Mouse (Mus musculus): ENCODE data around the gene Ubr2. TPM values are rescaled to one million over a fixed set of nuclear protein-coding genes. Genes with fewer than 3 reads are reported as not detected.

Ubr2 gene
- 22.2 and 22.9 TPM in 2 replicates for polyA plus RNA-seq (2016; fragmentation: Nextera tagmentation; extraction: Ambion mirVana)

DNA sequence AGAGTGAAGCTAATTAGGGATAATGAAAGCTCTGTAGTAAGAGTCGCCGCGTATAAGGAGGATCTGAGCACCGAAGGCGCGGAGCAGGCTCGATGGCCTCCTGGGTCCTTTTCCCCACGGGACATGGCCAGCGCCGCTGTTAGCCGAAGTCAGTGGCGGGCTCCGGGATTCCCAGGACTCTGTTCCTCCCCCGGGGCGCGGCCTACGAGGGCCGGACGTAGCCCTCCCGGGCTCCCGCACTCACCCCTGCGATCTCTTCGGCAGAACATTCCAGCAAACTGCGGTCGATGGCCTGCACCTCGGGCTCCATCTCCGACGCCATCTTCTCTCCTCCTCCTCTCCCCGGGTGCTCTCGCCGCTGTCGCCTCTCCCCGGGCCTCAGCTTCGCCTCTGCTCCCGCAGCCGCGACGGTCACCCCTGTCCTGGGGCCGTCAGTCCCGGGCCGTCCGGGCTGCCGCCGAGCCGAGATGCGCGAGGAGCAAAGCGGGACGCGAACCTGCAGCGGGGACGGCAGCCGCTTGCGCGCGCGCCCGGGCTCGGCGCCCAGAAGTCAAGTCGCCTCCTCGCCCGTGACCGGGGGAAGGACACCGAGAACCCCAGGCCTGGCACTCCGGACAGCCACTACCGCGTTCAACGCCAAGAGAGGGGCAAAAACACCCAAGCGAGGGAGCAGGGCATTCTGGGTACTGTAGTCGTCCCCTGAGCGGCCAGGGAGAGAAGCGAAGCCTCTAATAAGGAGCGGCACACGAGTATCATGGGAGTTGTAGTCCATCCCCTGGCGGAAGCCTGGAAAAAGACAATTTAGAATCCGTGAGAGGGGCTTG is at the start of gene Ubr2:
TSS of gene Ubr2 (minus strand) at position 659 of the 824 bp plus-strand sequence.
- under 1% methylated on average over 76 of the region's 77 CpGs for WGBS
- Histone ChIP-seq H3K27ac (peak within 1 kb of the TSS; percentile 95), H3K36me3 (peaks cover 11% of the 10 kb centered on the region), H3K27me3 (no peaks in the 10 kb centered on the region; the same call in 1 of the 2 replicates), H3K4me1 (replicated peaks) (peaks cover 17% of the 10 kb centered on the region), H3K9me3 (no peaks in the 10 kb centered on the region), H3K9ac (replicated peaks) (peak within 1 kb of the TSS; percentile 94), H3K4me3 (replicated peaks) (peak within 1 kb of the TSS; percentile 93), H3K4me2 (peak within 1 kb of the TSS; percentile 86)
- peak; percentile 93 for ATAC-seq (ENCODE audit: insufficient number of reproducible peaks, insufficient read depth, low FRiP score, low TSS enrichment, low read depth)

DNA sequence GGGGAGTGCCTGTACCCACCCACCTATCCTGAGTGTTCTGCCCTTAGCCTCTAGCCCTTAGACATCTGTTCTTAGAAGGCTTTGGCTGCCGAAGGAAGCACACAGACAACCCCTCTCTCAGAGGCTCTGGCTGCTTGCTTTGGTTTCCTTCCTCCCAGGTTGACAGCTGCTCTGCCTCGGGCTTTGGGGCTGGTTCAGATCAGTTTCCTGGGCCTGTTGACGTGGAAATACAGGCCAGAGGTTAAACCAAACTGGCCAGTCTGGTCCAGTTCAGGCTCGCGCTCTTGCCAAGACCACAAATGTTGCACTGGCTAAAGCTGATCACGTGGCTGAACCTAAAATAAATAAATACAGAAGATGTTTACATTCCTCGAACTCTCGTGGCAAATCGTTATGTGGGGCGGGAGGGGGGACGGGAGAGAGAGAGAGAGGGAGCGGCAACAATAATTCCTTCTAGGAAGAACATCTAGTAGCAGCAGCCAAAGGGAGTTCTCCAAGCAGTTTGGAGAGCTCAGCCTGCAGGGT is 49.5 kb upstream of the Ubr2 start:
- no peaks in the 10 kb centered on the region for H3K27me3 ChIP-seq
- no peak overlapping the region for H3K9ac ChIP-seq (replicated peaks)
- no peaks in the 10 kb centered on the region for H3K36me3 ChIP-seq
- H3K27ac ChIP-seq, result no peak overlapping the region
- 41% methylated on average over 12 of the region's 12 CpGs for WGBS
- H3K4me2 ChIP-seq, result peak overlapping the region; percentile 23; the same call in 1 of the 2 replicates
- H3K4me3 ChIP-seq (replicated peaks), result no peak overlapping the region
- no peak for ATAC-seq (ENCODE audit: insufficient number of reproducible peaks, insufficient read depth, low FRiP score, low TSS enrichment, low read depth)
- no peaks in the 10 kb centered on the region for H3K4me1 ChIP-seq (replicated peaks)
- peaks cover 7% of the 10 kb centered on the region for H3K9me3 ChIP-seq

DNA sequence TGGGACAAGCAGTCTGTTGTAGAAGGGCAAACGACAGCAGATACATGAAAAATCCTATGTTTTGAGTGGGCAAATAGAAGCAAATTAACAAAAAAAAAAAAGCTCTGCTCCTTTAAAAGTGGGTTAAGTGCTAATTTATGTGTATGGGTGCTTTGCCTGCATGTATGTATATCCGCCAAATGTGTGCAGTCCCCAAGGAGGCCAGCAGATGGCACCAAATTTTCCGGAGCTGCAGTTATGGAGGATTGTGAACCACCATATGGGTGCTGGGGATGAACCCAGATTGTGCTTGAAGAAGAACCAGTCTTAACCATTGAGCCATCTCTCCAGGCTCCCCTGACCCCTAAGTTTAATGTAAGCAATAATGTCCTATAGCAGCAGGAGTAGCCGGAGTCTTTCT is 47.6 kb upstream of the Ubr2 start:
- ATAC-seq (ENCODE audit: insufficient number of reproducible peaks, insufficient read depth, low FRiP score, low TSS enrichment, low read depth), result no peak
- peaks cover 7% of the 10 kb centered on the region for H3K9me3 ChIP-seq
- no peaks in the 10 kb centered on the region for H3K27me3 ChIP-seq
- H3K4me2 ChIP-seq, result no peak overlapping the region
- H3K4me3 ChIP-seq (replicated peaks), result no peak overlapping the region
- 98% methylated on average over 4 of the region's 4 CpGs for WGBS
- H3K27ac ChIP-seq, result no peak overlapping the region
- H3K9ac ChIP-seq (replicated peaks), result no peak overlapping the region
- no peaks in the 10 kb centered on the region for H3K36me3 ChIP-seq
- H3K4me1 ChIP-seq (replicated peaks), result no peaks in the 10 kb centered on the region

DNA sequence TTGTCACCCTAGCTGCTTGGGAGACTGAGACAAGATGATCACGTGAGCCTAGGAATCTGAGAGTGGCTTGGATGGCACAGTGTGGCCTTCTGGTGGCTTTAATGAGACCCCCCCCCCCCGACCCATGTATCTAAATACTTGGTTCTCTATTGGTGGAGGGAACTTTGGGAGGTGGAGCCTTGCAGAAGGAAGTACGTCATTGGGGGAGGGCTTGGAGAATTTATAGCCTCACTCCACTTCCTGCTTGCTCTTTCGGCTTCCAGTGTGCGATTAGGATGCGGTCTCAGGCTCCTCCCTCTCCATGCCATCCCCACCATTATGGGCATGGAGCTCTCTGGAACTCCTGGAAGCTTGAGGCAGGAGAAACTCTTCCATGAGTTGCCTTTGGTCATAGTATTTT is 46.1 kb upstream of the Ubr2 start:
- Histone ChIP-seq H3K4me1 (replicated peaks) (no peaks in the 10 kb centered on the region), H3K9me3 (peaks cover 7% of the 10 kb centered on the region), H3K36me3 (no peaks in the 10 kb centered on the region), H3K9ac (replicated peaks) (no peak overlapping the region), H3K4me3 (replicated peaks) (no peak overlapping the region), H3K27me3 (no peaks in the 10 kb centered on the region), H3K4me2 (no peak overlapping the region), H3K27ac (no peak overlapping the region)
- 76% methylated on average over 6 of the region's 6 CpGs for WGBS
- ATAC-seq (ENCODE audit: insufficient number of reproducible peaks, insufficient read depth, low FRiP score, low TSS enrichment, low read depth), result no peak

- Histone ChIP-seq H3K27me3 (no peaks in the 10 kb centered on the region), H3K4me2 (no peak overlapping the region), H3K36me3 (no peaks in the 10 kb centered on the region), H3K4me3 (replicated peaks) (no peak overlapping the region), H3K4me1 (replicated peaks) (no peaks in the 10 kb centered on the region), H3K27ac (no peak overlapping the region), H3K9me3 (peaks cover 7% of the 10 kb centered on the region), H3K9ac (replicated peaks) (no peak overlapping the region)
- ATAC-seq (ENCODE audit: insufficient number of reproducible peaks, insufficient read depth, low FRiP score, low TSS enrichment, low read depth), result no peak
- 86% methylated on average over 7 of the region's 7 CpGs for WGBS
Observed at GRCm38 (mm10) chr17:47055121-47055520, 44.8 kb upstream of the Ubr2 start.

DNA sequence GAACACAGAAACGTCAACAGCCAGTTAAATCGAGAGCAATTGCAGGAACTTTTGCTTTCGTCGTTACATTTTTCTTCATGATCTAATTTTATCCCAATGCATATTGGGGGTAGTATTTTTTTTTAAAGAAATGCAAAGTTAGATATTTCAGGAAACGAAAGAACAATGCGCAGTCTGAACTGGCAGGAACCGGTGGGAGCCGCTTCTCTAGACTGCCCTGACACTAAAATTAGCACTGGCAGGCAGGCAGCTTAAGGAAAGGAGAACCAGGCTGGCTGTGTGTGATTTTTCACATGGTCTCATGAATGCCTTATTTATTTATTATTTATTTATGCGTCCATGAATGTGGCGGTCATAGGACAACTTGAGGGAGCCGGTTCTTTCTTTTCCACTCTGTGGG is 44.3 kb upstream of the Ubr2 start:
- Histone ChIP-seq H3K9me3 (peaks cover 7% of the 10 kb centered on the region), H3K4me2 (no peak overlapping the region), H3K27me3 (no peaks in the 10 kb centered on the region), H3K9ac (replicated peaks) (no peak overlapping the region), H3K36me3 (no peaks in the 10 kb centered on the region), H3K4me1 (replicated peaks) (no peaks in the 10 kb centered on the region), H3K27ac (no peak overlapping the region), H3K4me3 (replicated peaks) (no peak overlapping the region)
- no peak for ATAC-seq (ENCODE audit: insufficient number of reproducible peaks, insufficient read depth, low FRiP score, low TSS enrichment, low read depth)
- 85% methylated on average over 11 of the region's 11 CpGs for WGBS

DNA sequence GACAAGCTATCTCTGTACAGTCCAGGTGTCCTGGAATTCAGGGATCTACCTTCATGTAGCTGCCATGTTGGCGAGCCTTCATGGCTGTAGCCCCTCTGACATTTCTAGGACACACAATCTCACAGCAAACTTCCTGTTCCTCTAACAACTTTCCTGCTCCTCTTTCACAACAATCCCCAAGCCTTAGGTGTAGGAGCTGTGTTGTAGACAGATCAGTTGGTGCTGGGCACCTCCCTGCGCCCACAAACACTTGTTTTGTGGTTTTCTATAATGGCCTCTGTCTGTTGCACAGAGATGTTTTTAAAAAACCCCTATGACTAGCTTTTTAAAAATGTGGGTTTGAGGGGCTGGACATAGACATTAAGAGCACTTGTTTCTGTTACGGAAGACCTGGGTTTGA is 40.3 kb upstream of the Ubr2 start:
- Histone ChIP-seq H3K9ac (replicated peaks) (no peak overlapping the region), H3K4me3 (replicated peaks) (no peak overlapping the region), H3K4me2 (no peak overlapping the region), H3K9me3 (no peaks in the 10 kb centered on the region), H3K4me1 (replicated peaks) (0 out of 2 replicates have a peak, but pooled peaks cover 2% of the 10 kb centered on the region), H3K27ac (no peak overlapping the region), H3K27me3 (no peaks in the 10 kb centered on the region), H3K36me3 (no peaks in the 10 kb centered on the region)
- ATAC-seq (ENCODE audit: insufficient number of reproducible peaks, insufficient read depth, low FRiP score, low TSS enrichment, low read depth), result no peak
- 97% methylated on average over 3 of the region's 3 CpGs for WGBS

- no peaks in the 10 kb centered on the region for H3K27me3 ChIP-seq
- no peaks in the 10 kb centered on the region for H3K9me3 ChIP-seq
- H3K9ac ChIP-seq (replicated peaks), result no peak overlapping the region
- H3K36me3 ChIP-seq, result no peaks in the 10 kb centered on the region
- no peaks in the 10 kb centered on the region for H3K4me1 ChIP-seq (replicated peaks)
- WGBS, result 96% methylated on average over 14 of the region's 14 CpGs
- no peak overlapping the region for H3K4me3 ChIP-seq (replicated peaks)
- no peak overlapping the region for H3K27ac ChIP-seq
- ATAC-seq (ENCODE audit: insufficient number of reproducible peaks, insufficient read depth, low FRiP score, low TSS enrichment, low read depth), result no peak
- no peak overlapping the region for H3K4me2 ChIP-seq
Observed at GRCm38 (mm10) chr17:47042866-47043265, 32.5 kb upstream of the Ubr2 start.

DNA sequence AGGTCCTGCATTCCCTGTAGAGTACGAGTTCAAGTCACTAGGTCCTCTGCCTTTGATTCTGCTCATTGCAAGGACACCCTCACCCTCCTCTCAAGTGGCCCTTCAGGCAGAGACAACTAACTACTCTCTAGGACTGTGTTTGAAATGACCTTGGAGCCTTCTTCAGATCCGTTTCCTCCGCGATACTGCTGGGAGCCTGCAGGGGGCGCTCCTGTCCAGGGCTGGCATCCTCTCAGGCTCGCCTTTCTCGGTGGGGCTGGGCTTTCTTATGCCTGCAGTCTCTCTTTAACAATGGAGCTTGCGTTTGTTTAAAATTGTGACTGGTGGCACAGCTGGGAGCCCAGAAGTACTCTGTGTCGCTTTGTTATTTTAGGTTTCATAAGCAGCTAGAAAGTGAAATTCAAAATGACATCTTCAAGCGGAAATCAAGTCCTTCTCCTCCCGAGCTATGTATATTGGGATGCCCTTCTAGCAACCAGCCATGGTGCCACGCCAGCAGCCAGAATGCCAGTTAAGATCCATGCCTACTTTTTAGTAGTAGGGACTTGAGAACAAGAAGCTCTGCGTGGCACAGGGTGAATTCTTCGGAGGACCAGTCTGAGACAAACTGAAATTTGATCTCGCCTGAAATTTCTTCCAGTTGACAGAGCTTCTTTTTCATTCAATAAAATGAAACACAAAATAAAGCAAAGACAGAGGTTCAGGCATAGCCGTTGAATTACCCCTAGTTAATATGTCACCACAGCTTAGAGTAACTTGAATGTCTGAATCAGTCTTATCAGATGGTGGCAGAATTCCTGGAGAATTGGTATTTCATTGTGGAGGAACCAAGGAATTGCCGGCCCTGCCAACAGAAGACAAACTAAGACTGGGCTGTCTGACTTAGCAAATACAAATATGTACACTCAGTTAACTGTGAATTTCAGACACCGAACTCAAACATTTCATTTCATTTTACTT is 28.8 kb upstream of the Ubr2 start:
- WGBS, result 32% methylated on average over 18 of the region's 18 CpGs
- ATAC-seq (ENCODE audit: insufficient number of reproducible peaks, insufficient read depth, low FRiP score, low TSS enrichment, low read depth), result no peak
- no peak overlapping the region for H3K9ac ChIP-seq (replicated peaks)

DNA sequence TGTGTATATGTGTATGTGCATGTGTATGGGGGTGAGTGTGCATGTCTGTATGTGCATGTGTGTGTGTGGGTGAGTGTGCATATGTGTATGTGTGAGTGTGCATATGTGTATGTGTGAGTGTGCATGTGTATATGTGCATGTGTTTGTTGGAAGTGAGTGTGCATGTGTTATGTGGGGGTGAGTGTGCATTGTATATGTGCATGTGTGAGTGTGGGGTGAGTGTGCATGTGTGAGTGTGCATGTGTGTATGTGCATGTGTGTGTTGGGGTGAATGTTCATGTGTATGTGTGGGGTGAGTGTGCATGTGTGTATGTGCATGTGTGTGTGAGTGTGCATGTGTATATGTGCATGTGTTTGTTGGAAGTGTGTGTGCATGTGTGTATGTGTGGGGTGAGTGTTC is 24.2 kb upstream of the Ubr2 start:
- Histone ChIP-seq H3K27me3 (no peaks in the 10 kb centered on the region), H3K27ac (no peak overlapping the region)

More for the DNA sequence above, 28.8 kb upstream of the Ubr2 start:
- Histone ChIP-seq H3K4me2 (peak overlapping the region; percentile 25), H3K4me3 (replicated peaks) (no peak overlapping the region), H3K36me3 (no peaks in the 10 kb centered on the region), H3K27me3 (no peaks in the 10 kb centered on the region), H3K4me1 (replicated peaks) (no peaks in the 10 kb centered on the region), H3K9me3 (no peaks in the 10 kb centered on the region), H3K27ac (no peak overlapping the region)

DNA sequence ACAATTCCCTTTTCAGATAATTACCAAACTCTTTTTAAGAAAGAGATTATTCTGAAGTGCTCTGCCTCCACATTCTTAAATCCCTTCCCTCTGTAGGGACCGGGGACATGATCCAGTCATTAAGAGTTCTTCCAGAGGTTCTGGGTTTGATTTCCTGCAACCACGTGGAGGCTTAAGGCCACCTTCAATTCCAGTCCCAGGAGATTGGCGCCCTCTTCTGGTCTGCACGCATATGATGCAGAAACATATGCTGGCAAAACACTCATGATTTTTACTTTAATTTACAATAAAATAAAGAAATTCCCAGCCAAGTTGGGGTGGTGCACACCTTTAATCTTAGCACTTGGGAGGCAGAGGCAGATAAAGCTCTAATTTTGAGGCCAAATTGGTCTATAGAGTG is 23.3 kb upstream of the Ubr2 start:
- no peak for ATAC-seq (ENCODE audit: insufficient number of reproducible peaks, insufficient read depth, low FRiP score, low TSS enrichment, low read depth)
- no peaks in the 10 kb centered on the region for H3K27me3 ChIP-seq
- H3K4me2 ChIP-seq, result no peak overlapping the region
- no peaks in the 10 kb centered on the region for H3K36me3 ChIP-seq
- H3K27ac ChIP-seq, result no peak overlapping the region
- no peak overlapping the region for H3K4me3 ChIP-seq (replicated peaks)
- H3K9me3 ChIP-seq, result no peaks in the 10 kb centered on the region
- no peaks in the 10 kb centered on the region for H3K4me1 ChIP-seq (replicated peaks)
- H3K9ac ChIP-seq (replicated peaks), result no peak overlapping the region
- under 1% methylated on average over 4 of the region's 4 CpGs for WGBS

More for the DNA sequence above, 24.2 kb upstream of the Ubr2 start:
- H3K9me3 ChIP-seq, result no peaks in the 10 kb centered on the region
- H3K4me2 ChIP-seq, result no peak overlapping the region
- no peak for ATAC-seq (ENCODE audit: insufficient number of reproducible peaks, insufficient read depth, low FRiP score, low TSS enrichment, low read depth)
- no peaks in the 10 kb centered on the region for H3K4me1 ChIP-seq (replicated peaks)
- H3K4me3 ChIP-seq (replicated peaks), result no peak overlapping the region
- no peak overlapping the region for H3K9ac ChIP-seq (replicated peaks)
- H3K36me3 ChIP-seq, result no peaks in the 10 kb centered on the region
